Mouse (Mus musculus): Measurements from ENCODE around the gene Ptpra. TPM values are rescaled to one million over a fixed set of nuclear protein-coding genes. Genes with fewer than 3 reads are reported as not detected.

Ptpra gene
- total and polyA plus RNA-seq, 2 experiments from 2014 or later = 105 to 143 TPM

GRCm38 (mm10) chr2:130412775-130413174 is 37.3 kb upstream of the Ptpra start:
- H3K9me3 ChIP-seq (ENCODE audit: low read length) = no peaks in the 10 kb centered on the region
- H3K4me2 ChIP-seq (ENCODE audit: low read depth, low read length) = no peak overlapping the region
- H3K27ac ChIP-seq = no peak overlapping the region
- H3K9ac ChIP-seq (replicated peaks; ENCODE audit: low read length) = no peak overlapping the region
- 86% methylated on average over 3 of the region's 3 CpGs for WGBS
- no peak overlapping the region for H3K4me3 ChIP-seq (ENCODE audit: low read length)
- 0 out of 2 replicates have a peak, but pooled peaks cover 3% of the 10 kb centered on the region for H3K4me1 ChIP-seq (ENCODE audit: insufficient read depth, low read length)
- no peak for DNase-seq (ENCODE audit: low spot score)
- no peaks in the 10 kb centered on the region for H3K36me3 ChIP-seq (ENCODE audit: insufficient read depth, low read length)
- no peak for ATAC-seq
- H3K27me3 ChIP-seq (ENCODE audit: insufficient read depth, low read length) = no peaks in the 10 kb centered on the region
- no peak for TF ChIP-seq CTCF (IDR thresholded peaks at IDR 0.05; ENCODE audit: low read depth)

- 0 out of 2 replicates have a peak, but pooled peaks have one; percentile 17 for TF ChIP-seq CTCF (IDR thresholded peaks at IDR 0.05; ENCODE audit: low read depth)
- Histone ChIP-seq H3K27ac (no peak overlapping the region), H3K27me3 (ENCODE audit: insufficient read depth, low read length) (no peaks in the 10 kb centered on the region), H3K36me3 (ENCODE audit: insufficient read depth, low read length) (no peaks in the 10 kb centered on the region), H3K4me1 (ENCODE audit: insufficient read depth, low read length) (no peaks in the 10 kb centered on the region), H3K4me3 (ENCODE audit: low read length) (no peak overlapping the region), H3K4me2 (ENCODE audit: low read depth, low read length) (no peak overlapping the region), H3K9ac (replicated peaks; ENCODE audit: low read length) (no peak overlapping the region), H3K9me3 (ENCODE audit: low read length) (no peaks in the 10 kb centered on the region)
- no peak for ATAC-seq
- WGBS = 74% methylated on average over 6 of the region's 6 CpGs
- no peak for DNase-seq (ENCODE audit: low spot score)
Observed at GRCm38 (mm10) chr2:130414094-130414856, 35.8 kb upstream of the Ptpra start.

- Histone ChIP-seq H3K4me2 (ENCODE audit: low read depth, low read length) (no peak overlapping the region), H3K4me1 (ENCODE audit: insufficient read depth, low read length) (0 out of 2 replicates have a peak, but pooled peaks cover 10% of the 10 kb centered on the region), H3K27ac (no peak overlapping the region), H3K9ac (replicated peaks; ENCODE audit: low read length) (no peak overlapping the region), H3K4me3 (ENCODE audit: low read length) (no peak overlapping the region), H3K27me3 (ENCODE audit: insufficient read depth, low read length) (no peaks in the 10 kb centered on the region), H3K9me3 (ENCODE audit: low read length) (no peaks in the 10 kb centered on the region), H3K36me3 (ENCODE audit: insufficient read depth, low read length) (0 out of 2 replicates have a peak, but pooled peaks cover 3% of the 10 kb centered on the region)
- ATAC-seq (no peak), DNase-seq (ENCODE audit: low spot score) (no peak)
- 97% methylated on average over 26 of the region's 26 CpGs for WGBS
- no peak for TF ChIP-seq CTCF (IDR thresholded peaks at IDR 0.05; ENCODE audit: low read depth)
Observed at GRCm38 (mm10) chr2:130421781-130422620, 28.1 kb upstream of the Ptpra start.

GRCm38 (mm10) chr2:130423397-130424125 is 26.5 kb upstream of the Ptpra start:
- H3K4me3 ChIP-seq (ENCODE audit: low read length) = peak overlapping the region; percentile 48
- H3K9ac ChIP-seq (replicated peaks; ENCODE audit: low read length) = peak overlapping the region; percentile 84
- H3K4me2 ChIP-seq (ENCODE audit: low read depth, low read length) = peak overlapping the region; percentile 92
- no peaks in the 10 kb centered on the region for H3K27me3 ChIP-seq (ENCODE audit: insufficient read depth, low read length)
- no peak for TF ChIP-seq CTCF (IDR thresholded peaks at IDR 0.05; ENCODE audit: low read depth)
- WGBS = 12% methylated on average over 49 of the region's 49 CpGs
- H3K4me1 ChIP-seq (ENCODE audit: insufficient read depth, low read length) = 0 out of 2 replicates have a peak, but pooled peaks cover 10% of the 10 kb centered on the region
- 0 out of 2 replicates have a peak, but pooled peaks cover 3% of the 10 kb centered on the region for H3K36me3 ChIP-seq (ENCODE audit: insufficient read depth, low read length)
- H3K27ac ChIP-seq = peak overlapping the region; percentile 97
- ATAC-seq = peak; percentile 80
- no peaks in the 10 kb centered on the region for H3K9me3 ChIP-seq (ENCODE audit: low read length)
- peak; percentile 89 for DNase-seq (ENCODE audit: low spot score)

- peak within 1 kb of the TSS; percentile 84 for H3K9ac ChIP-seq (replicated peaks; ENCODE audit: low read length)
- peak; percentile 96 for DNase-seq (ENCODE audit: low spot score)
- TF ChIP-seq CTCF (IDR thresholded peaks at IDR 0.05; ENCODE audit: low read depth) = peak; percentile 80
- H3K9me3 ChIP-seq (ENCODE audit: low read length) = no peaks in the 10 kb centered on the region
- peak; percentile 95 for ATAC-seq
- H3K4me1 ChIP-seq (ENCODE audit: insufficient read depth, low read length) = 0 out of 2 replicates have a peak, but pooled peaks cover 10% of the 10 kb centered on the region
- H3K36me3 ChIP-seq (ENCODE audit: insufficient read depth, low read length) = 0 out of 2 replicates have a peak, but pooled peaks cover 3% of the 10 kb centered on the region
- WGBS = under 1% methylated on average over 58 of the region's 58 CpGs
- peak within 1 kb of the TSS; percentile 97 for H3K27ac ChIP-seq
- peak within 1 kb of the TSS; percentile 48 for H3K4me3 ChIP-seq (ENCODE audit: low read length)
- H3K4me2 ChIP-seq (ENCODE audit: low read depth, low read length) = peak within 1 kb of the TSS; percentile 92
- no peaks in the 10 kb centered on the region for H3K27me3 ChIP-seq (ENCODE audit: insufficient read depth, low read length)
Observed at GRCm38 (mm10) chr2:130424126-130424853, 25.8 kb upstream of the Ptpra start, which contains the start of the genes Vps16 and Pced1a. Gene Vps16, plus strand, starts transcription at chr2:130424339. Gene Pced1a, minus strand, starts transcription at chr2:130424701.
